Mouse (Mus musculus): ENCODE measurements around the gene Ttll1. TPM values are rescaled to one million over a fixed set of nuclear protein-coding genes. Genes with fewer than 3 reads are reported as not detected.

Ttll1 gene
- 5.8 to 8.1 TPM (median 7.4 TPM) in 4 replicates for total RNA-seq (2023)

DNA sequence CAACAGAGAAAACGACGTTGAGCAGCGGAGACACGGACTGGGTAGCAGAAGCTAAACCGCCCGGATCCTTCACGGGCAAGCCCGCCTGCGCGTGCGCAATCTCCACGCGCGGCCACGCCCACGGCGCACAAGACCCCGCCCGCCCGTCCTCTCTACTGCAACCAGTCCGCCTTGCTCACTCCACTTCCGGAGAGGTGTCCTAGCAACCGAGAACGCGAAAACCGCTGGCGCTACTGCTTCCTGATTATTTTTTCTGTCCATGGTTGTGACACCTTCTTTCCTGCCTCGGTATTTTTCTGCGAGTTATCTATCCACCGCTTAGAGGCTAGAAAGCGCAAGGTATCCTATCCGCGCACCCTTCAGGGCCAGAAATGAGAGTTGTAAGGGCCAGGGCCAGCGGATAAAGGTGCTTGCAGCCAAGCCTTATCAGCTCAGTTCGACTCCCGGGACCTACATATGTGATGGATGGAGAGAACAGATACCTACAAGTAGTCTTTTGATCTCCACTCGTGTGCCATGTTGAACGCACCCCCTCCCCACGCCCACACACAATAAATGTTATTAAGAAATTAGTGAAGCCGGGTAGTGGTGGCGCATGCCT lies at the start of gene Ttll1:
Gene Ttll1 (minus strand): TSS at position 89 of the 601 bp plus-strand sequence.

DNA sequence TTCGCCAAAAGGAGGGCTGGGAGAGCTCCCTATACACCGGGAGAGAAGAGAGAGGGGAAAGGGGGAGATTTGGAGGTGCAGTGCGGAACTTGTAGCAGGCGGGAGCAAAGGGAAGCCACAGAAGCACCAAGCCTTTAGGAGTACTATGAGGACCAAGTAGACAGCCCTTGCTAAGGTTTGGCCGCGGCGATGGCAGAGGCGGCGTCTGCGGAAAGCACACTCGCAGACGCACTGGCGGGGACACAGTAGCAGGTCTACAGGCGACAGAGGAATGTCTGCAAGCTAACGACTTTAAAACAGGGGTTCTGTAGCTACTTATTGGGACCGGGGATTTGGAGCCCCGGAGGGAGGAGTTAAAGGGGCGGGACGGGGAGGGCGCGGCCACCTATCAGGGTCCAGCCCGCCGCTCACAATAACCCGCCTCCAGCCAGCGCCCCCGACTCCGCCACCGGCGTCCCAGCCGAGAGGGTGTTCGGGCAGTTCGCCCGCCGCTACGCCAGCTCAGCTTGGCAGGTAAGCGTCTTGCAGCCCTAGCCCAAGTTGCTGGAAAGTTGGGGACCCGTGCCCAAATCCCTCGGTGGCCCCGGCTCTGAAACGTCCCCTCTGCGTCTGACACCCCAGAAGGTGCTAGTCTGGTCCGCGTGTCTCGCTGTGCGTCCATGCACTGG lies 15.9 kb upstream of the Ttll1 start, which contains the start of gene Bik:
Gene Bik (plus strand): TSS at position 439 of the 668 bp plus-strand sequence.

DNA sequence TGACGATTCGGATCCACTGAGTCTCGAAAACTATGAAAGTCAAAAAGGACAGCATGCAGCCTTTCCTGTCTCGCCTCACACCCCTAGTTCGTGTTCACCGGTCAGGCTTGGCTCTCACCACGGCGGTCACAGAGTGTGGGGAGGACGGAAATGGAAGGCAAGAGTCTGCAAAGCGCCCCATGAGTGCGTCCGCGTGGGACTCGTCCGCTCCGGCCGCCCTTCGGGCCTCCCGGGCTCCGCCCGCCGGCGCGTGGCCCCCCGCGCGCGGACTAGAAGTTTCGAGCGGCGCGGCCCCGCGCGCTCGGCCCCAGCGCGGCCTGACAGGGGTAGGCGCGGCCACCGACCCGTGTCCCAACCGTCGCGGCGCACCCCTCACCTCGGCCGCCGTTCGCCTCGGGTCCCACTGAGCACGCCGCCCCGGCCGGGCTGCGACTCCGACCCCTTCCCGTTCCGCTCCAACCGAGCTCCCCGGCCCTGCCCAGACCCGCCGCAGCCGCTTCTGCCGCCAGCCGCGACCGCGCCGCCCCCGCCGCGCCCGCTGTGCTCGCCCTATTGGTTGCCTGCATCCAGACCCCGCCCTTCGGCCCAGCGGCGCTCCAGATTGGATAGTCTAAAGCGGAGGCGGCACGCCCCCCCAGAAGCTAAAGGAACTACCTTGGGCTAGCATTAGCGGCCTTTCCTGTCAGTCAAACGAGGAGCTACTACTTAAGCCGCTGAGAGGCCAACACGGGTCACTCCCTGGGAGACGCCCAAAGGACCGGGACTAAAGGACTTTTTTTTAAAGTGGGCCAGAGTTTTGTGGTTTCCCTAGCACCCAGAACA lies 46.4 kb downstream of the Ttll1 start, which contains the start of gene Pacsin2:
Gene Pacsin2 (minus strand): TSS at position 524 of the 822 bp plus-strand sequence.

Other genes with a start within 250 kb of the Ttll1 start
- 7.6 to 10.8 TPM (median 8.5 TPM) in 4 replicates for gene Arfgap3, start 160.6 kb downstream of the Ttll1 start, total RNA-seq (2023)
- gene Pacsin2, start 46.3 kb downstream of the Ttll1 start, total RNA-seq (2023) = 65.1 to 76.5 TPM (median 69.2 TPM) in 4 replicates
- not detected in 4 replicates for gene Bik, start 16.0 kb upstream of the Ttll1 start, total RNA-seq (2023)
- gene Tspo, start 52.7 kb upstream of the Ttll1 start, total RNA-seq (2023) = 52.6 to 63.6 TPM (median 60.8 TPM) in 4 replicates
- 18.9 to 19.9 TPM (median 19.5 TPM) in 4 replicates for gene Mcat, start 52.9 kb upstream of the Ttll1 start, total RNA-seq (2023)
- gene Ttll12, start 84.3 kb upstream of the Ttll1 start, total RNA-seq (2023) = 5.7 to 8.0 TPM (median 6.2 TPM) in 4 replicates
- gene Scube1, start 214.1 kb upstream of the Ttll1 start, total RNA-seq (2023) = not detected in 4 replicates